Mouse (Mus musculus) stomach, postnatal 0 days (tissue): ENCODE data around the gene Ddi2.

ENCODE experiments used
- CTCF ChIP-seq: IDR thresholded peaks from 2 replicates; pipeline ENCODE4 v1.5.1; 2016; ENCODE audit warnings: antibody characterized with exemption, low read depth, mild to moderate bottlenecking, moderate library complexity
- EP300 ChIP-seq: optimal IDR thresholded peaks from 2 replicates; pipeline ENCODE3; 2016; ENCODE audit warnings: antibody characterized with exemption

DNA sequence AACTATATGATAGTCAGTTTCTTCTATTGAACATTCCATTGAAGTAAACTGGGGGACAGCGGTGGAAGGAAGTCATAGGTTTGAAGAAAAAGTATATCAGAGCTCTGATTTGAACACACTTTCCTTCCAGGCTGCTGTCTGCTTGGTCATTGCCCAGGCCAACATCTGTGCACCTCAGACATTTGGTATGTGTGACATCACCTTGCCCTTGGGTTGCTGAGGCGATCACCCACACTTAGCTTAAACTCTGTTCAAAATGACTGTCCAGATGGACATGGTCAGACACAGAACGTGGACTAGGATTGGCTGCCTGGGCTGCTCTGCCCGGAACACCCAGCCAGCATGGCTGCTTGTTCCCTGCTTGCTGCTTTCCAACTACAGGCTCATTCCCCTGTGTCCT, 19.2 kb upstream of the Ddi2 start:
- TF ChIP-seq CTCF (no peak), EP300 (no peak)
